Mouse (Mus musculus) midbrain, embryonic 11.5 days (tissue): ENCODE results near the gene Rasgrf1. TPM values are rescaled to one million over a fixed set of nuclear protein-coding genes. Genes with fewer than 3 reads are reported as not detected.
A peak's percentile ranks its signal among the peaks of the same experiment; 100 is the strongest.
"Not testable (repeated sequence)": the region's sequence is repeated elsewhere in the genome, so short reads cannot be mapped to it uniquely, and the experiment has no call there.

Experiments used
- ATAC-seq: fragments of 200-750 bp; cut with Nextera tagmentation; 2 replicates; pipeline ENCODE4 v1.8.0; 2017; ENCODE audit warnings: moderate TSS enrichment, moderate library complexity; ENCODE audit not compliant: low FRiP score
- DNase-seq: peaks from one replicate; pipeline ENCODE4 v3.0.0; 2015; ENCODE audit warnings: low spot score; ENCODE audit errors: missing footprints
- H3K27ac ChIP-seq: fragments of 300-500 bp; sonication (generic); 2 replicates; pipeline ENCODE4 v1.5.1; 2014; ENCODE audit warnings: low read depth, low read length
- H3K27me3 ChIP-seq: fragments of 300-500 bp; sonication (generic); 2 replicates; pipeline ENCODE4 v1.6.1; 2014; ENCODE audit warnings: mild to moderate bottlenecking, low read length, moderate library complexity, mixed read lengths; ENCODE audit not compliant: control insufficient read depth, insufficient read depth
- H3K36me3 ChIP-seq: fragments of 300-500 bp; sonication (generic); 2 replicates; pipeline ENCODE4 v1.6.1; 2014; ENCODE audit warnings: mild to moderate bottlenecking, low read length, moderate library complexity, mixed read lengths; ENCODE audit not compliant: control insufficient read depth, insufficient read depth
- H3K4me1 ChIP-seq: fragments of 300-500 bp; sonication (generic); 2 replicates; pipeline ENCODE4 v1.6.1; 2014; ENCODE audit warnings: low read length; ENCODE audit not compliant: control insufficient read depth, insufficient read depth
- H3K4me2 ChIP-seq: fragments of 300-500 bp; sonication (generic); 2 replicates; pipeline ENCODE4 v1.6.1; 2014; ENCODE audit warnings: mild to moderate bottlenecking, moderate library complexity
- H3K4me3 ChIP-seq: fragments of 300-500 bp; sonication (generic); 2 replicates; pipeline ENCODE4 v1.5.1; 2014; ENCODE audit warnings: low read depth, low read length
- H3K9ac ChIP-seq: fragments of 300-500 bp; sonication (generic); 2 replicates; pipeline ENCODE4 v1.6.1; 2014; ENCODE audit warnings: low read length
- H3K9me3 ChIP-seq: fragments of 300-500 bp; sonication (generic); 2 replicates; pipeline ENCODE4 v1.6.1; 2016; ENCODE audit warnings: low read length; ENCODE audit not compliant: control insufficient read depth
- WGBS: fragments of 180-500 bp; shearing (Covaris S2); extraction: QIAGEN DNeasy Blood & Tissue Kit; methylation state at CpG from one replicate; pipeline ENCODE4 v1.1.7; 2014; 5-methylcytosine and 5-hydroxymethylcytosine counted together
- polyA plus RNA-seq: library from polyadenylated mRNA; unstranded; fragments of >200 nt; fragmentation: Nextera tagmentation; extraction: Ambion mirVana; gene quantifications from 2 replicates; pipeline ENCODE4 v1.2.1, GENCODE M21; 2014

Gene Rasgrf1
- polyA plus RNA-seq, 1 experiment from 2014 or later = 0.18 TPM

GRCm38 (mm10) chr9:90054371-90055145 lies 144.8 kb downstream of the Rasgrf1 start:
- ATAC-seq (peak; percentile 93), DNase-seq (peak; percentile 94)
- H3K4me3 ChIP-seq = peak overlapping the region; percentile 46
- peaks cover 4% of the 10 kb centered on the region for H3K4me1 ChIP-seq
- no peaks in the 10 kb centered on the region for H3K36me3 ChIP-seq
- H3K9ac ChIP-seq = peak overlapping the region; percentile 66
- no peak overlapping the region for H3K27ac ChIP-seq
- no peaks in the 10 kb centered on the region for H3K9me3 ChIP-seq
- H3K4me2 ChIP-seq = peak overlapping the region; percentile 78
- WGBS = under 1% methylated on average over 33 of the region's 37 CpGs
- no peaks in the 10 kb centered on the region for H3K27me3 ChIP-seq

- Histone ChIP-seq H3K4me2 (no peak overlapping the region; the same call in 1 of the 2 replicates), H3K4me3 (no peak overlapping the region)
Observed at GRCm38 (mm10) chr9:90055409-90055808, 145.7 kb downstream of the Rasgrf1 start.

GRCm38 (mm10) chr9:90055911-90056310 lies 146.2 kb downstream of the Rasgrf1 start:
- WGBS = 79% methylated on average over 3 of the region's 3 CpGs
- Histone ChIP-seq H3K4me1 (peaks cover 4% of the 10 kb centered on the region), H3K9me3 (no peaks in the 10 kb centered on the region), H3K27me3 (no peaks in the 10 kb centered on the region), H3K36me3 (no peaks in the 10 kb centered on the region), H3K4me2 (no peak overlapping the region), H3K27ac (no peak overlapping the region), H3K9ac (no peak overlapping the region), H3K4me3 (no peak overlapping the region)
- DNase-seq (no peak), ATAC-seq (no peak)

More at GRCm38 (mm10) chr9:90055409-90055808, 145.7 kb downstream of the Rasgrf1 start:
- no peaks in the 10 kb centered on the region for H3K9me3 ChIP-seq
- no peaks in the 10 kb centered on the region for H3K36me3 ChIP-seq
- 62% methylated on average over 5 of the region's 5 CpGs for WGBS
- H3K9ac ChIP-seq = no peak overlapping the region
- H3K27me3 ChIP-seq = no peaks in the 10 kb centered on the region
- peaks cover 4% of the 10 kb centered on the region for H3K4me1 ChIP-seq
- DNase-seq (no peak), ATAC-seq (no peak)
- no peak overlapping the region for H3K27ac ChIP-seq

GRCm38 (mm10) chr9:90056716-90057115 lies 147.0 kb downstream of the Rasgrf1 start:
- WGBS = 75% methylated on average over 2 of the region's 2 CpGs

GRCm38 (mm10) chr9:90059828-90060573 lies 150.3 kb downstream of the Rasgrf1 start:
- Histone ChIP-seq H3K9ac (no peak overlapping the region), H3K4me2 (no peak overlapping the region), H3K9me3 (no peaks in the 10 kb centered on the region), H3K27me3 (no peaks in the 10 kb centered on the region), H3K4me1 (no peaks in the 10 kb centered on the region), H3K36me3 (no peaks in the 10 kb centered on the region), H3K27ac (no peak overlapping the region), H3K4me3 (no peak overlapping the region)
- ATAC-seq (no peak), DNase-seq (no peak)
- WGBS = 85% methylated on average over 9 of the region's 9 CpGs

More at GRCm38 (mm10) chr9:90056716-90057115, 147.0 kb downstream of the Rasgrf1 start:
- H3K4me2 ChIP-seq = no peak overlapping the region
- DNase-seq (no peak), ATAC-seq (no peak)
- H3K4me1 ChIP-seq = peaks cover 4% of the 10 kb centered on the region
- H3K36me3 ChIP-seq = no peaks in the 10 kb centered on the region
- H3K9ac ChIP-seq = no peak overlapping the region
- H3K4me3 ChIP-seq = no peak overlapping the region
- H3K9me3 ChIP-seq = no peaks in the 10 kb centered on the region
- H3K27ac ChIP-seq = no peak overlapping the region
- no peaks in the 10 kb centered on the region for H3K27me3 ChIP-seq

GRCm38 (mm10) chr9:90060574-90060875 lies 150.8 kb downstream of the Rasgrf1 start:
- no peaks in the 10 kb centered on the region for H3K27me3 ChIP-seq
- H3K4me1 ChIP-seq = no peaks in the 10 kb centered on the region
- no peak overlapping the region for H3K4me2 ChIP-seq
- no peaks in the 10 kb centered on the region for H3K36me3 ChIP-seq
- no peaks in the 10 kb centered on the region for H3K9me3 ChIP-seq
- 88% methylated on average over 2 of the region's 2 CpGs for WGBS
- no peak overlapping the region for H3K4me3 ChIP-seq
- H3K9ac ChIP-seq = no peak overlapping the region
- DNase-seq (no peak), ATAC-seq (no peak)
- no peak overlapping the region for H3K27ac ChIP-seq

- H3K9ac ChIP-seq, H3K27ac ChIP-seq, H3K4me3 ChIP-seq, ATAC-seq, H3K4me1 ChIP-seq, H3K36me3 ChIP-seq, H3K9me3 ChIP-seq, DNase-seq, H3K4me2 ChIP-seq, H3K27me3 ChIP-seq: not testable (repeated sequence)
- 93% methylated on average over 5 of the region's 5 CpGs for WGBS
Observed at GRCm38 (mm10) chr9:90060932-90061331, 151.2 kb downstream of the Rasgrf1 start.

- Histone ChIP-seq H3K4me1 (peaks cover 5% of the 10 kb centered on the region), H3K9me3 (no peaks in the 10 kb centered on the region), H3K4me2 (no peak overlapping the region), H3K27me3 (no peaks in the 10 kb centered on the region), H3K27ac (no peak overlapping the region), H3K4me3 (no peak overlapping the region), H3K36me3 (no peaks in the 10 kb centered on the region), H3K9ac (no peak overlapping the region)
- WGBS = 92% methylated on average over 2 of the region's 2 CpGs
- DNase-seq (no peak), ATAC-seq (no peak)
Observed at GRCm38 (mm10) chr9:90067341-90067740, 157.6 kb downstream of the Rasgrf1 start.

GRCm38 (mm10) chr9:90068786-90069185 lies 159.1 kb downstream of the Rasgrf1 start:
- no peaks in the 10 kb centered on the region for H3K9me3 ChIP-seq
- H3K27me3 ChIP-seq = no peaks in the 10 kb centered on the region
- peaks cover 5% of the 10 kb centered on the region for H3K4me1 ChIP-seq
- no peak overlapping the region for H3K4me3 ChIP-seq
- DNase-seq (no peak), ATAC-seq (no peak)
- H3K27ac ChIP-seq = no peak overlapping the region
- no peak overlapping the region for H3K4me2 ChIP-seq
- no peak overlapping the region for H3K9ac ChIP-seq
- WGBS = 90% methylated on average over 6 of the region's 6 CpGs
- no peaks in the 10 kb centered on the region for H3K36me3 ChIP-seq
